Mouse (Mus musculus): ENCODE measurements at regions not wholly inside any gene's neighbourhood (a gene's known extent, or its start where the extent isn't known, plus 50 kb on each side); places are given as distances from the start of the nearest gene placed in this dataset.

GRCm38 (mm10) chr11:109088488-109089252 lies 55.5 kb downstream of the E030025P04Rik start:
- DNase-seq, result no peak

GRCm38 (mm10) chr11:109081957-109082356 lies 62.2 kb downstream of the E030025P04Rik start:
- DNase-seq, result no peak

- DNase-seq, result no peak
Measured at GRCm38 (mm10) chr11:109081454-109081853, 62.7 kb downstream of the E030025P04Rik start.

- DNase-seq, result no peak
Measured at GRCm38 (mm10) chr11:109080847-109081415, 63.2 kb downstream of the E030025P04Rik start.

GRCm38 (mm10) chr11:109079466-109079865 lies 64.7 kb downstream of the E030025P04Rik start:
- no peak for DNase-seq

GRCm38 (mm10) chr11:109076587-109077417 lies 67.4 kb downstream of the E030025P04Rik start:
- no peak for DNase-seq

GRCm38 (mm10) chr11:109071340-109071739 lies 72.8 kb downstream of the E030025P04Rik start:
- no peak for DNase-seq

- no peak for DNase-seq
Measured at GRCm38 (mm10) chr11:109070412-109070811, 73.8 kb downstream of the E030025P04Rik start.

GRCm38 (mm10) chr11:109069326-109069709 lies 74.9 kb downstream of the E030025P04Rik start:
- DNase-seq, result no peak

GRCm38 (mm10) chr11:109068371-109069325 lies 75.5 kb downstream of the E030025P04Rik start:
- DNase-seq, result peak; percentile 52

GRCm38 (mm10) chr11:109067733-109068132 lies 76.4 kb downstream of the E030025P04Rik start:
- DNase-seq, result no peak

- no peak for DNase-seq
Measured at GRCm38 (mm10) chr11:109061971-109062370, 82.2 kb downstream of the E030025P04Rik start.

- DNase-seq, result no peak
Measured at GRCm38 (mm10) chr11:109060527-109060908, 83.7 kb downstream of the E030025P04Rik start.

- DNase-seq, result no peak
Measured at GRCm38 (mm10) chr11:109059863-109060526, 84.2 kb downstream of the E030025P04Rik start.

GRCm38 (mm10) chr11:109058021-109058420 lies 86.1 kb downstream of the E030025P04Rik start:
- no peak for DNase-seq

GRCm38 (mm10) chr11:109048257-109049101 lies 95.7 kb downstream of the E030025P04Rik start:
- DNase-seq, result no peak

- no peak for DNase-seq
Measured at GRCm38 (mm10) chr11:109047483-109048110, 96.6 kb downstream of the E030025P04Rik start.

- DNase-seq, result no peak
Measured at GRCm38 (mm10) chr11:109046446-109046845, 97.7 kb downstream of the E030025P04Rik start.

GRCm38 (mm10) chr11:109040519-109040916 lies 103.7 kb downstream of the E030025P04Rik start:
- DNase-seq, result peak; percentile 16

- DNase-seq, result no peak
Measured at GRCm38 (mm10) chr11:109039792-109040518, 104.2 kb downstream of the E030025P04Rik start.

All from retina, postnatal 1 day (tissue).